Mouse (Mus musculus): ENCODE data around the gene Ppp1r14c. TPM values are rescaled to one million over a fixed set of nuclear protein-coding genes. Genes with fewer than 3 reads are reported as not detected.

The Ppp1r14c gene
- total and polyA plus RNA-seq, 2 experiments, result not detected

DNA sequence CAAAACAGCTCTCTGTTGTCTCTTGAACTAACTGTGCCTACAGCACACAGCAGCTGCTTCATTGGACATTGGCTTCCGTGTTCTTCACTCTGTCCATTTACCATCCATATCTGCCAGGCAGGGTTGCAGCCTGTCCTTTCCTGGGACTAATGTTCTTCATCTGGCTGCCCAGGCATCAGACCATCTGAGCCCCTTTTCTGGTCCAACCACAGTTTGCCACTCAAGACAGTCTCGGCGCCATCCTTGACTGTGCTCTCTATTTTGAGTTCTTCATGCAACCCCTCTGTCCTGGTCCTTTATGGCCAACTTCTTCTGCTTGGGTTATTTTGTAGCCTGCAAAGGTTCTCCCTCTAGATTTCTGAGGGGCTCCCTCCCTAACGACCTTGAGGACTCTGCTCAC, 38.5 kb downstream of the Ppp1r14c start:
- no peaks in the 10 kb centered on the region for H3K36me3 ChIP-seq (ENCODE audit: control insufficient read depth, insufficient read depth, low read length)
- H3K4me3 ChIP-seq (ENCODE audit: insufficient read depth, low read depth, low read length), result no peak overlapping the region
- TF ChIP-seq POLR2A (IDR thresholded peaks at IDR 0.05; ENCODE audit: extremely low read depth, insufficient read depth, low read length) (no peak), CTCF (IDR thresholded peaks at IDR 0.05; ENCODE audit: low read depth, low read length) (no peak)
- H3K4me1 ChIP-seq (ENCODE audit: control insufficient read depth, insufficient read depth, low read length), result no peaks in the 10 kb centered on the region
- H3K27me3 ChIP-seq (ENCODE audit: control insufficient read depth, insufficient read depth, low read length), result no peaks in the 10 kb centered on the region
- H3K9ac ChIP-seq (ENCODE audit: low read depth, low read length), result no peak overlapping the region
- H3K79me2 ChIP-seq (ENCODE audit: control insufficient read depth, insufficient read depth, low read length), result no peaks in the 10 kb centered on the region
- DNase-seq (ENCODE audit: extremely low read depth, low read depth, low spot score), result no peak
- no peak overlapping the region for H3K27ac ChIP-seq (replicated peaks; ENCODE audit: insufficient read depth, low read depth, low read length)
- WGBS, result 86% methylated on average over 4 of the region's 4 CpGs

DNA sequence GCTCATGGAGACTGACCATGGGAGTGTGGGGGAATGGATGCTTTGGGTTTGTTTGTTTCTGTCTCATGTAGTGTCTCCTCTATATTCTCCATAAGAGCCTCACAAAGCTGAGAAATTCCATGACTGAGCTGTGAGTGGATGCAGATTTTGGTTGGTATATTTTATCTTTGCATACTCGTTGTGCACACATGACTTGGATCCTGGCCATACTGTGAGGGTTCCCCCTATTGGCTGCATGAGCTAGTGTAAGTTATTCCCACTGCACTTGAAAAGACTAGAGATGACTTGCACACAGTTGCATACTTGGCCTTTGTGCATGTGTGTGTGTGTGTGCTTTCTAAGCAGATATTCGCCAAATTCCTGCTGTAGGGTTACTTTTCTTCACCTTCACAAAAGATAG, 40.4 kb downstream of the Ppp1r14c start:
- H3K4me3 ChIP-seq (ENCODE audit: insufficient read depth, low read depth, low read length), result no peak overlapping the region
- H3K36me3 ChIP-seq (ENCODE audit: control insufficient read depth, insufficient read depth, low read length), result no peaks in the 10 kb centered on the region
- H3K27me3 ChIP-seq (ENCODE audit: control insufficient read depth, insufficient read depth, low read length), result no peaks in the 10 kb centered on the region
- no peak overlapping the region for H3K9ac ChIP-seq (ENCODE audit: low read depth, low read length)
- H3K79me2 ChIP-seq (ENCODE audit: control insufficient read depth, insufficient read depth, low read length), result no peaks in the 10 kb centered on the region
- WGBS, result 64% methylated on average over 2 of the region's 2 CpGs
- H3K4me1 ChIP-seq (ENCODE audit: control insufficient read depth, insufficient read depth, low read length), result no peaks in the 10 kb centered on the region
- TF ChIP-seq CTCF (IDR thresholded peaks at IDR 0.05; ENCODE audit: low read depth, low read length) (no peak), POLR2A (IDR thresholded peaks at IDR 0.05; ENCODE audit: extremely low read depth, insufficient read depth, low read length) (no peak)
- H3K27ac ChIP-seq (replicated peaks; ENCODE audit: insufficient read depth, low read depth, low read length), result no peak overlapping the region
- no peak for DNase-seq (ENCODE audit: extremely low read depth, low read depth, low spot score)

DNA sequence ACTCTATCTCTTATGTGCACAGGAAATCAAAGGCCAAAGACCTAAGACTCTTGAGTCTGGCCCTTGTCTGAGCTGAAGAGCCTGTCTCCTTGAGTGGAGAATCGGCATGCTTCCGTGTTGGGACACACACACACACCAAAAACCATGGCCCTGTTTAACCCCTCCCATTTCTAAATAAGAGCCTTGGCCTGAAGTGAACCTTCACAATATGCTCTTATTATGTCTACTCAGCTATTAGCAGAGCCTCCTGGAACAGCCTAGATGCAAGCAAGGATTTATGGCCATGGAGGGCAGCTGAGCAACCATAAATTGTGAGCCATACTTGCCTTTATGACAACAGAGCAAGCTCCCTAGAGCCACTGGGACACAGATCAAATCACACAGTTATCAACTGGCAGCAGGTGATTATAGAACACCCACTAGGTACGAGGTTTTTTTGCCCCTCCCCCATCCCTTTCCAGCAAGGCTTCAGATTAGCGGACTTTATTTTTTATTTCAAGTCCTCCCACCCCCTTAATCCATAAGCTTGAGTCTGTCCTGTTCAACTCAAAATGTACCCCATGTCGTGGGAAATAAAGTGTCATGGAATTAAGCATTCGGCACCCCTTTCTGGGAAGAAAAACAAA, 42.3 kb downstream of the Ppp1r14c start:
- Histone ChIP-seq H3K4me3 (ENCODE audit: insufficient read depth, low read depth, low read length) (no peak overlapping the region), H3K79me2 (ENCODE audit: control insufficient read depth, insufficient read depth, low read length) (no peaks in the 10 kb centered on the region), H3K9ac (ENCODE audit: low read depth, low read length) (no peak overlapping the region), H3K36me3 (ENCODE audit: control insufficient read depth, insufficient read depth, low read length) (no peaks in the 10 kb centered on the region), H3K27me3 (ENCODE audit: control insufficient read depth, insufficient read depth, low read length) (no peaks in the 10 kb centered on the region), H3K27ac (replicated peaks; ENCODE audit: insufficient read depth, low read depth, low read length) (no peak overlapping the region), H3K4me1 (ENCODE audit: control insufficient read depth, insufficient read depth, low read length) (no peaks in the 10 kb centered on the region)
- TF ChIP-seq CTCF (IDR thresholded peaks at IDR 0.05; ENCODE audit: low read depth, low read length) (no peak), POLR2A (IDR thresholded peaks at IDR 0.05; ENCODE audit: extremely low read depth, insufficient read depth, low read length) (no peak)
- WGBS, result 84% methylated on average over 6 of the region's 6 CpGs
- DNase-seq (ENCODE audit: extremely low read depth, low read depth, low spot score), result no peak

DNA sequence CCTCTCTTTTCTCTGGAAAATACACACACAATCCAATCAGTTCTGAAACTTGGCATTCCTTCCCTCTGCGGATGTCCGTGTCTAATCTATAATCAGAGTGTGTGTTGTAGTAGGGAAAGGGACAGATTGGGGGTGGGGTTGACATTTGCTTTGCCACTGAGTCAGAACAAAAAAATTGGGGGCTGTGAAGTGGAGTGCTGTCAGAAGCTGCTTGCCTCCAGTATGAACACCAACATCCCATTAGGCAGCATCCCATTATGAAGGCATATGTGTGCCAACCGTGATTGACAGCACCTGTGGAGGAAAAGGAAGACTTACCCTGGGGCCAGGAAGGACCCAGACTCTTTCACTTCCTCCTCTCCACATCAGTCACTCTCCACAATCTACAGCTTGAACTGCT, 42.8 kb downstream of the Ppp1r14c start:
- no peak for DNase-seq (ENCODE audit: extremely low read depth, low read depth, low spot score)
- no peaks in the 10 kb centered on the region for H3K79me2 ChIP-seq (ENCODE audit: control insufficient read depth, insufficient read depth, low read length)
- no peaks in the 10 kb centered on the region for H3K27me3 ChIP-seq (ENCODE audit: control insufficient read depth, insufficient read depth, low read length)
- H3K4me3 ChIP-seq (ENCODE audit: insufficient read depth, low read depth, low read length), result no peak overlapping the region
- no peaks in the 10 kb centered on the region for H3K4me1 ChIP-seq (ENCODE audit: control insufficient read depth, insufficient read depth, low read length)
- TF ChIP-seq CTCF (IDR thresholded peaks at IDR 0.05; ENCODE audit: low read depth, low read length), result no peak
- no peak for TF ChIP-seq POLR2A (IDR thresholded peaks at IDR 0.05; ENCODE audit: extremely low read depth, insufficient read depth, low read length)
- H3K27ac ChIP-seq (replicated peaks; ENCODE audit: insufficient read depth, low read depth, low read length), result no peak overlapping the region
- H3K9ac ChIP-seq (ENCODE audit: low read depth, low read length), result no peak overlapping the region
- WGBS, result 74% methylated on average over 3 of the region's 3 CpGs
- H3K36me3 ChIP-seq (ENCODE audit: control insufficient read depth, insufficient read depth, low read length), result no peaks in the 10 kb centered on the region

DNA sequence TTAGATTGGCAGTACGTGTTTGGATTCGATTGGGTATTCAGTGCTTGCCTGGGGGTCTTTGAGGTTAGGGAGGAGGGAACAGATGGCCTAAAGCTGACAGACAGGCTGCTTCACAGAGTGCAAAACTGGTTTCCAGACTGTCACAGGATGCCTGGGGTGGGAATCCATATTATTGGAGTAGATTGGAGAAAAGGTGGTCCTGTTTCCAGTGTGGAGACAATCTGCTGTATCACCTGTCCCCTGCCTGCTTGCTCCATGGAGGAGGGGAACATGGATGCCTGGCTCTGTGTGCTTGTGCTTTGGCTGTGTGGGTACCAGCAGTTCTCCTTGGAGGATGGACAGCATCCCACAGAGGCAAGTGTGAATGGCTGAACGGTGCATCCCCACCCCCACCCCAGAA, 45.4 kb downstream of the Ppp1r14c start:
- H3K27ac ChIP-seq (replicated peaks; ENCODE audit: insufficient read depth, low read depth, low read length), result no peak overlapping the region
- H3K9ac ChIP-seq (ENCODE audit: low read depth, low read length), result no peak overlapping the region
- H3K4me1 ChIP-seq (ENCODE audit: control insufficient read depth, insufficient read depth, low read length), result no peaks in the 10 kb centered on the region
- no peak for TF ChIP-seq POLR2A (IDR thresholded peaks at IDR 0.05; ENCODE audit: extremely low read depth, insufficient read depth, low read length)
- no peak for TF ChIP-seq CTCF (IDR thresholded peaks at IDR 0.05; ENCODE audit: low read depth, low read length)
- no peak overlapping the region for H3K4me3 ChIP-seq (ENCODE audit: insufficient read depth, low read depth, low read length)
- no peaks in the 10 kb centered on the region for H3K27me3 ChIP-seq (ENCODE audit: control insufficient read depth, insufficient read depth, low read length)
- WGBS, result 77% methylated on average over 3 of the region's 3 CpGs
- no peak for DNase-seq (ENCODE audit: extremely low read depth, low read depth, low spot score)
- no peaks in the 10 kb centered on the region for H3K36me3 ChIP-seq (ENCODE audit: control insufficient read depth, insufficient read depth, low read length)
- no peaks in the 10 kb centered on the region for H3K79me2 ChIP-seq (ENCODE audit: control insufficient read depth, insufficient read depth, low read length)

DNA sequence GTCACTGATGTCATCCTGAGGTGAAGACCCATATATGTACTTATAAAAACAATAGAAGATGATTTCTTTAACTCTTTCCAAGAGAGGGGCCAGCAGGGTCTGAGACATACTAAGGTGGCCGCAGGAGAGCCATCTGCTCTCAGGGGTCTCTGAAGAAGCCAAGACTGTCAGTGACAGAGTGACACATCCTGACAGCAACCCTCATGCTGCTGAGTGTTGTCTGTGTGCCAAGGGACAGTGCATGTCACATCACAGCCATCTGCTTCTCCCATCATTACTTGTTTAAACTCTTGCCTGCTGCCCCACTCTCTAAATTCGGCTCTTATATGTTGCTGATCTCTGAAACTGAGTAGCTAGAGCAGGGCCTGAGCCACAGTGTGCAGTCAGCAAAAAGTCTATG, 45.8 kb downstream of the Ppp1r14c start:
- no peaks in the 10 kb centered on the region for H3K4me1 ChIP-seq (ENCODE audit: control insufficient read depth, insufficient read depth, low read length)
- H3K27me3 ChIP-seq (ENCODE audit: control insufficient read depth, insufficient read depth, low read length), result no peaks in the 10 kb centered on the region
- 67% methylated on average over 2 of the region's 2 CpGs for WGBS
- TF ChIP-seq CTCF (IDR thresholded peaks at IDR 0.05; ENCODE audit: low read depth, low read length), result no peak
- TF ChIP-seq POLR2A (IDR thresholded peaks at IDR 0.05; ENCODE audit: extremely low read depth, insufficient read depth, low read length), result no peak
- H3K79me2 ChIP-seq (ENCODE audit: control insufficient read depth, insufficient read depth, low read length), result no peaks in the 10 kb centered on the region
- H3K36me3 ChIP-seq (ENCODE audit: control insufficient read depth, insufficient read depth, low read length), result no peaks in the 10 kb centered on the region
- H3K4me3 ChIP-seq (ENCODE audit: insufficient read depth, low read depth, low read length), result no peak overlapping the region
- no peak overlapping the region for H3K9ac ChIP-seq (ENCODE audit: low read depth, low read length)
- no peak for DNase-seq (ENCODE audit: extremely low read depth, low read depth, low spot score)
- H3K27ac ChIP-seq (replicated peaks; ENCODE audit: insufficient read depth, low read depth, low read length), result no peak overlapping the region

Measured in liver, adult 2 months (tissue).